Mouse (Mus musculus): ENCODE measurements around the gene Cdk14. TPM values are rescaled to one million over a fixed set of nuclear protein-coding genes. Genes with fewer than 3 reads are reported as not detected.

The Cdk14 gene
- polyA plus RNA-seq, 1 experiment from 2014 or later, result 33.0 TPM

DNA sequence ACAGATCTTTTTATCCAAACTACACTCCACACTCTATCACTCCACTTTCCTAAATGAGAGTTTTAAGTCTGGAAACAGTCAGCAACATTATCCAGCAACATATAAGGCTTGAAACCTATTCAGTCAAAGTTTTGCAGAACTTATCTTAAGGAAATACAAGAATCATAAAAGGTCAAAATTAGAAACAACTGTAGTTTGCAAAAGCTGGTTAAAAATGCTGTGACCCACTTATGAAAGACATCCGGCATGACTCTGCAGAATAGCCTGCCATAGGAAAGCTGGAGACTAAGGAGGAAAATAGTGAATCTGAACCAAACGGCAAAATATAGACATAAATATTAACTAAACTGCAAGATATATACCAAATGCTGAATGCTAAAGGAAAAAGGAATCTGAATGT lies 566.6 kb downstream of the Cdk14 start:
- Histone ChIP-seq H3K27me3 (replicated peaks) (peaks cover 18% of the 10 kb centered on the region), H3K27ac (no peak overlapping the region), H3K9me3 (no peaks in the 10 kb centered on the region), H3K9ac (no peak overlapping the region), H3K4me3 (no peak overlapping the region), H3K4me1 (0 out of 2 replicates have a peak, but pooled peaks cover 7% of the 10 kb centered on the region), H3K36me3 (no peaks in the 10 kb centered on the region), H3K4me2 (replicated peaks) (no peak overlapping the region)
- WGBS, result 89% methylated on average over 2 of the region's 2 CpGs
- no peak for ATAC-seq (ENCODE audit: low FRiP score, low read depth)

- ATAC-seq (ENCODE audit: low FRiP score, low read depth), result no peak
- 88% methylated on average over 6 of the region's 6 CpGs for WGBS
- no peak overlapping the region for H3K4me3 ChIP-seq
- H3K27me3 ChIP-seq (replicated peaks), result peaks cover 18% of the 10 kb centered on the region
- no peak overlapping the region for H3K4me2 ChIP-seq (replicated peaks)
- 0 out of 2 replicates have a peak, but pooled peaks cover under 1% of the 10 kb centered on the region for H3K4me1 ChIP-seq
- no peak overlapping the region for H3K27ac ChIP-seq
- H3K9ac ChIP-seq, result no peak overlapping the region
- no peaks in the 10 kb centered on the region for H3K36me3 ChIP-seq
- no peaks in the 10 kb centered on the region for H3K9me3 ChIP-seq
Measured at GRCm38 (mm10) chr5:4852711-4853320, 567.3 kb downstream of the Cdk14 start.

DNA sequence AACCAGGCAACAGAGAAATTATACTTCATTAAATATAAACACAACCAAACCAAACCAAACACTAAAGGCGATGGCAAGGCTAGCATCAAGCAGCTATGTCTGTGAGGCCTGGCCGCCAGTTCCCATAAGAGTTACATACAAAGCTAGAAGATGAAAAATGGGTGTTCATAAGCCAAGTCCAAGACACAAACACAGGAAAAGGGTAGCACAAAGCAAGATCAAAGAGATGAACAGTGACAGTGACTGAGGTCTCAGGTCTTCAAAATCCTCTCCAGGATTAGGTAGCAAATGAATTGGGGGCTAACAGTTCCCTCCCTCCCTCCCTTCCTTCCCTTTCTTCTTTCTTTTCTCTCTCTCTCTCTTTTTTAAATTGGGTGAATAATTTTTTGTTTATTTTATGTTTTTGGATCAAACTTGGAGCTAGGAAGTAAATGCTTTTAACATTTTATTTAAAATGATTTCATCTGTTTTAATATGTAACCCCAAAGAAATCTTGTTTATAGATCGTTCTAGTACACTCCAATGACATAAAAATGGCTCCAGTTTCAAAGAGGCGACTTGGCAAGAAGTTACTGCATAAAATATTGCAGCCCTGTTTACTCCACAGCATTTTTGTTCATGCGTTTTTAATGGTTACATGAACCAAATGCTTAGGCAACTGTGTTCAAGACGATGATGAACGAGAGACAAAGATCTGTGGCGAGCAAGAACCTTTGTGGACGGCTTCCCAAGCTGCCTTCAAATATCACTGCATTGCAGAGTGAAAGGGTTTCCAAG lies 568.0 kb downstream of the Cdk14 start:
- WGBS, result 88% methylated on average over 9 of the region's 9 CpGs
- no peak overlapping the region for H3K27ac ChIP-seq
- ATAC-seq (ENCODE audit: low FRiP score, low read depth), result no peak

GRCm38 (mm10) chr5:4851245-4851933 lies 568.7 kb downstream of the Cdk14 start:
- no peaks in the 10 kb centered on the region for H3K4me1 ChIP-seq
- H3K4me3 ChIP-seq, result no peak overlapping the region
- peak; percentile 66; the same call in 1 of the 2 replicates for ATAC-seq (ENCODE audit: low FRiP score, low read depth)
- no peak overlapping the region for H3K27ac ChIP-seq
- H3K36me3 ChIP-seq, result no peaks in the 10 kb centered on the region
- H3K9me3 ChIP-seq, result no peaks in the 10 kb centered on the region
- no peak overlapping the region for H3K9ac ChIP-seq
- no peak overlapping the region for H3K4me2 ChIP-seq (replicated peaks)
- 93% methylated on average over 4 of the region's 4 CpGs for WGBS
- peaks cover 18% of the 10 kb centered on the region for H3K27me3 ChIP-seq (replicated peaks)

More for the DNA sequence above, 568.0 kb downstream of the Cdk14 start:
- Histone ChIP-seq H3K4me2 (replicated peaks) (no peak overlapping the region), H3K4me3 (no peak overlapping the region), H3K27me3 (replicated peaks) (peaks cover 18% of the 10 kb centered on the region), H3K4me1 (no peaks in the 10 kb centered on the region), H3K9me3 (no peaks in the 10 kb centered on the region), H3K36me3 (no peaks in the 10 kb centered on the region), H3K9ac (no peak overlapping the region)

GRCm38 (mm10) chr5:4834819-4835480 lies 585.2 kb downstream of the Cdk14 start:
- Histone ChIP-seq H3K9me3 (no peaks in the 10 kb centered on the region), H3K4me3 (no peak overlapping the region), H3K4me2 (replicated peaks) (no peak overlapping the region), H3K4me1 (peaks cover 16% of the 10 kb centered on the region), H3K27me3 (replicated peaks) (peaks cover 48% of the 10 kb centered on the region), H3K9ac (no peak overlapping the region), H3K36me3 (no peaks in the 10 kb centered on the region), H3K27ac (no peak overlapping the region)
- peak; percentile 87 for ATAC-seq (ENCODE audit: low FRiP score, low read depth)
- 7% methylated on average over 13 of the region's 13 CpGs for WGBS

- Histone ChIP-seq H3K4me2 (replicated peaks) (peak overlapping the region; percentile 23; the same call in 1 of the 2 replicates), H3K9ac (no peak overlapping the region), H3K36me3 (no peaks in the 10 kb centered on the region), H3K4me1 (peaks cover 16% of the 10 kb centered on the region), H3K4me3 (no peak overlapping the region), H3K9me3 (no peaks in the 10 kb centered on the region), H3K27ac (no peak overlapping the region), H3K27me3 (replicated peaks) (peaks cover 41% of the 10 kb centered on the region)
- 9% methylated on average over 11 of the region's 11 CpGs for WGBS
- ATAC-seq (ENCODE audit: low FRiP score, low read depth), result 0 out of 2 replicates have a peak, but pooled peaks have one; percentile 34
Measured at GRCm38 (mm10) chr5:4833940-4834339, 586.2 kb downstream of the Cdk14 start.

DNA sequence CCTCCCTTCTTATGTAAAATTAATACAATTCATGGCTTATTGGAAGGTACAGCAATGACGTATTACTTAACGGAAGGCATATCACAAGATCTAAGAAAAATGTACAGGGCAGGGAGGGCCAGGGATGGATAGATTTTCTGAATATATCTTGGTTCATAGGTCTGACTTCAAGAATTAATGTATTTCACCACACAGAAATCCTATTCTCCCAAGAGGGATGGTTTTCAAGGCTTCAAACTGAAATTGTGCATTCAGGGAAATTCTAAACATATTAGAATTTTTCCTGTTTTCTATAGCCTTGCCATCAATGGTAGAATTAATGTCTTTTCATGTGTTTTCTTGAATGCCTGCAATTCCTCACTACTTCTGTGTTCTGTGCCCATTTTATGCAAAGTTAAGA lies 593.2 kb downstream of the Cdk14 start:
- WGBS, result 88% methylated on average over 2 of the region's 2 CpGs

DNA sequence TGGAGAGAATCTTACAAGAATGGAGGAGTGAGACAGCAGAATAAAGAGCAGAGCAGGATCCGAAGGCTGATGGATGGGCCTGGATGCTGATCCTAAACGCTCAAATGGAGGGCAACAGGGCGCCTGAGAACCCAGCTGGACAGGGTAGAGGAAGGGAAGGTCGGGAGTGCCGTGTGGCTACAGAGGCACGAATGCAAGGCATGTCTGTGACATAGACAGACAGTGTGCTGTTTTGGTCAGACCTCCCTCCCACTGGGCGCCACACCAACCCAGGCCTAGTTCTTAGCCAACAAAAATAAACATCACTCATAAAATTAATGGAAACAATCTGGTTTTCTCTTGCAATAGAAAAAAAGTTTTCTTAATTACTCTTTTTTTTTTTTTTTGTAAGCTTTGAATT lies 594.2 kb downstream of the Cdk14 start:
- Histone ChIP-seq H3K9ac (no peak overlapping the region), H3K4me1 (peaks cover 11% of the 10 kb centered on the region), H3K9me3 (no peaks in the 10 kb centered on the region), H3K36me3 (no peaks in the 10 kb centered on the region), H3K4me3 (no peak overlapping the region), H3K27me3 (replicated peaks) (peaks cover 4% of the 10 kb centered on the region; the same call in 1 of the 2 replicates), H3K4me2 (replicated peaks) (no peak overlapping the region), H3K27ac (no peak overlapping the region)
- WGBS, result 68% methylated on average over 7 of the region's 7 CpGs
- no peak for ATAC-seq (ENCODE audit: low FRiP score, low read depth)

More for the DNA sequence above, 593.2 kb downstream of the Cdk14 start:
- no peak overlapping the region for H3K9ac ChIP-seq
- H3K27ac ChIP-seq, result no peak overlapping the region
- H3K4me3 ChIP-seq, result no peak overlapping the region
- H3K36me3 ChIP-seq, result no peaks in the 10 kb centered on the region
- H3K4me2 ChIP-seq (replicated peaks), result no peak overlapping the region
- H3K4me1 ChIP-seq, result peaks cover 2% of the 10 kb centered on the region; the same call in 1 of the 2 replicates
- peaks cover 13% of the 10 kb centered on the region for H3K27me3 ChIP-seq (replicated peaks)
- H3K9me3 ChIP-seq, result no peaks in the 10 kb centered on the region
- no peak for ATAC-seq (ENCODE audit: low FRiP score, low read depth)

DNA sequence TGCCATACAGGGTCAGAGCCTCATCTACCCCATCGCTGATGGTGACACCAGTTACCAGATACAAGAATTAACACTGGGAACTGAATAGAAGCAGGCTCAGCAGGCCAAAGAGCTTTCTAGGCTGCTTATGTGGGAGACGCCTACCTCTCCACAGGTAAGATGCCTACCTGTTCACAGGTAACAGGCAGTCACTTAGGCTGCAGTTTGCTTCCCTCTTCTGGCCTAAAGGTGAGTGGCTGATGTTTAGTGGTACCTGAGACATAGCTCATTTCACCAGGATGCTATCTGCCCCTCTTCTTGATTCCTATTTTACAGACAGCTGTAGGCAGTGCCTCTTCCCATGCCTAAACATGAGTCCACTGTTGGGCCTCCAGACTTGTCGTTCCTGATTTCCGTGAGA lies 595.0 kb downstream of the Cdk14 start:
- Histone ChIP-seq H3K4me1 (peaks cover 15% of the 10 kb centered on the region), H3K4me2 (replicated peaks) (no peak overlapping the region), H3K4me3 (no peak overlapping the region), H3K9ac (no peak overlapping the region), H3K36me3 (no peaks in the 10 kb centered on the region), H3K27ac (no peak overlapping the region), H3K27me3 (replicated peaks) (no peaks in the 10 kb centered on the region; the same call in 1 of the 2 replicates), H3K9me3 (no peaks in the 10 kb centered on the region)
- ATAC-seq (ENCODE audit: low FRiP score, low read depth), result no peak
- WGBS, result 89% methylated on average over 4 of the region's 4 CpGs

DNA sequence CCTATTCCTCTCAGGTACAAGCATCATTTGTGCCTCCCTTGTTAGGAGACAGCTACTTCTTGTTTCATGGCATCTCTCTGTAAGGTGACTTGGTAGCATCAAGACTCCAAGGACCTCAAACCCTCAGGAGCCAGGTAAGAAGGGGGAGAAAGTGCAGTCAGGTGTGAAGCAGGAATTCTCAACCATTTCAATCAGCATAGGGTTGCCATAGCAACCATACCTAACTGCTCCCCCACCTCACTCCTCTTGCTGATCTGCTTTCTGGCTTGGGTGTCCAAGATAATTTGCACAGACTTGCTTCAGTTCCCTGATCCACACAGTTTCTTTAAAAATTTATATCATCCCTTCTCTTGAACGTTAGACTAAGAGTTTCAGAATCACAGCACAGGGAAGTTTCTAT lies 595.9 kb downstream of the Cdk14 start:
- Histone ChIP-seq H3K27me3 (replicated peaks) (no peaks in the 10 kb centered on the region; the same call in 1 of the 2 replicates), H3K4me2 (replicated peaks) (no peak overlapping the region)
- 78% methylated on average over 1 of the region's 1 CpGs for WGBS

GRCm38 (mm10) chr5:4822041-4822440 lies 598.1 kb downstream of the Cdk14 start:
- Histone ChIP-seq H3K27me3 (replicated peaks) (no peaks in the 10 kb centered on the region; the same call in 1 of the 2 replicates), H3K4me2 (replicated peaks) (peak overlapping the region; percentile 28; the same call in 1 of the 2 replicates), H3K36me3 (no peaks in the 10 kb centered on the region), H3K27ac (no peak overlapping the region), H3K4me1 (peaks cover 15% of the 10 kb centered on the region), H3K9ac (no peak overlapping the region), H3K4me3 (no peak overlapping the region), H3K9me3 (no peaks in the 10 kb centered on the region)
- WGBS, result 45% methylated on average over 2 of the region's 2 CpGs
- ATAC-seq (ENCODE audit: low FRiP score, low read depth), result no peak

More for the DNA sequence above, 595.9 kb downstream of the Cdk14 start:
- H3K27ac ChIP-seq, result no peak overlapping the region
- H3K36me3 ChIP-seq, result no peaks in the 10 kb centered on the region
- H3K9ac ChIP-seq, result no peak overlapping the region
- peaks cover 15% of the 10 kb centered on the region for H3K4me1 ChIP-seq
- no peak overlapping the region for H3K4me3 ChIP-seq
- no peak for ATAC-seq (ENCODE audit: low FRiP score, low read depth)
- H3K9me3 ChIP-seq, result no peaks in the 10 kb centered on the region

Measured in neural tube, embryonic 12.5 days (tissue).